Mouse (Mus musculus) intestine, postnatal 0 days (tissue): ENCODE results near the gene Wfdc15b. TPM values are rescaled to one million over a fixed set of nuclear protein-coding genes. Genes with fewer than 3 reads are reported as not detected.
"Not testable (repeated sequence)": the region's sequence is repeated elsewhere in the genome, so short reads cannot be mapped to it uniquely, and the experiment has no call there.

Experiments used
- ATAC-seq: fragments of 200-750 bp; cut with Nextera tagmentation; 2 replicates; pipeline ENCODE4 v1.8.0; 2017; ENCODE audit warnings: mild to moderate bottlenecking, moderate TSS enrichment, moderate library complexity
- H3K27ac ChIP-seq: fragments of 300-500 bp; sonication (generic); 2 replicates; pipeline ENCODE4 v1.5.1; 2014; ENCODE audit warnings: mild to moderate bottlenecking, low read depth, low read length, moderate library complexity
- H3K27me3 ChIP-seq: fragments of 300-500 bp; sonication (generic); replicated peaks from 2 replicates; pipeline ENCODE4 v1.6.1; 2014; ENCODE audit warnings: low read length, mixed read lengths; ENCODE audit not compliant: control insufficient read depth, insufficient read depth
- H3K36me3 ChIP-seq: fragments of 300-500 bp; sonication (generic); 2 replicates; pipeline ENCODE4 v1.6.1; 2014; ENCODE audit warnings: mild to moderate bottlenecking, moderate library complexity; ENCODE audit not compliant: control insufficient read depth, insufficient read depth
- H3K4me1 ChIP-seq: fragments of 300-500 bp; sonication (generic); replicated peaks from 2 replicates; pipeline ENCODE4 v1.6.1; 2014; ENCODE audit warnings: antibody characterized with exemption, low read length, mixed read lengths; ENCODE audit not compliant: control insufficient read depth, insufficient read depth
- H3K4me2 ChIP-seq: fragments of 300-500 bp; sonication (generic); replicated peaks from 2 replicates; pipeline ENCODE4 v1.6.1; 2014; ENCODE audit warnings: low read depth, mild to moderate bottlenecking, moderate library complexity
- H3K4me3 ChIP-seq: fragments of 300-500 bp; sonication (generic); 2 replicates; pipeline ENCODE4 v1.5.1; 2014; ENCODE audit warnings: low read depth, low read length
- H3K9ac ChIP-seq: fragments of 300-500 bp; sonication (generic); 2 replicates; pipeline ENCODE4 v1.6.1; 2014; ENCODE audit warnings: mild to moderate bottlenecking, low read depth, low read length
- H3K9me3 ChIP-seq: fragments of 300-500 bp; sonication (generic); 2 replicates; pipeline ENCODE4 v1.6.1; 2016; ENCODE audit warnings: mixed run types; ENCODE audit not compliant: control insufficient read depth
- CTCF ChIP-seq: sonication (generic); IDR thresholded peaks from 2 replicates; pipeline ENCODE4 v1.5.1; 2016; ENCODE audit warnings: low read depth, mild to moderate bottlenecking, control low read depth, antibody characterized with exemption, moderate library complexity
- WGBS: fragments of 180-500 bp; shearing (Covaris S2); extraction: QIAGEN DNeasy Blood & Tissue Kit; methylation state at CpG from one replicate; pipeline ENCODE4 v1.1.7; 2014; 5-methylcytosine and 5-hydroxymethylcytosine counted together
- polyA plus RNA-seq: library from polyadenylated mRNA; unstranded; fragments of >200 nt; fragmentation: Nextera tagmentation; extraction: Ambion mirVana; gene quantifications from 2 replicates; pipeline ENCODE4 v1.2.1, GENCODE M21; 2015

Gene Wfdc15b
- polyA plus RNA-seq, 1 experiment from 2014 or later, result 2.6 TPM

GRCm38 (mm10) chr2:164212711-164213110 is 8.7 kb downstream of the Wfdc15b start:
- H3K27ac ChIP-seq, result no peak overlapping the region
- H3K4me3 ChIP-seq, result no peak overlapping the region
- no peaks in the 10 kb centered on the region for H3K4me1 ChIP-seq
- WGBS, result 87% methylated on average over 5 of the region's 5 CpGs
- no peak for ATAC-seq
- H3K9ac ChIP-seq, result no peak overlapping the region
- no peaks in the 10 kb centered on the region for H3K36me3 ChIP-seq
- H3K9me3 ChIP-seq, result no peaks in the 10 kb centered on the region
- no peaks in the 10 kb centered on the region for H3K27me3 ChIP-seq
- TF ChIP-seq CTCF, result no peak
- H3K4me2 ChIP-seq, result no peak overlapping the region

GRCm38 (mm10) chr2:164210892-164211291 is 10.6 kb downstream of the Wfdc15b start:
- ATAC-seq, result no peak
- WGBS, result 90% methylated on average over 4 of the region's 4 CpGs

GRCm38 (mm10) chr2:164206676-164207075 is 14.8 kb downstream of the Wfdc15b start:
- Histone ChIP-seq H3K36me3 (no peaks in the 10 kb centered on the region), H3K4me2 (no peak overlapping the region), H3K27me3 (no peaks in the 10 kb centered on the region), H3K9me3 (no peaks in the 10 kb centered on the region), H3K9ac (no peak overlapping the region), H3K4me3 (no peak overlapping the region), H3K4me1 (no peaks in the 10 kb centered on the region), H3K27ac (no peak overlapping the region)
- no peak for ATAC-seq
- 64% methylated on average over 4 of the region's 4 CpGs for WGBS
- TF ChIP-seq CTCF, result no peak

More at GRCm38 (mm10) chr2:164210892-164211291, 10.6 kb downstream of the Wfdc15b start:
- no peak overlapping the region for H3K4me3 ChIP-seq
- H3K4me2 ChIP-seq, result no peak overlapping the region
- no peaks in the 10 kb centered on the region for H3K27me3 ChIP-seq
- H3K9ac ChIP-seq, result no peak overlapping the region
- no peaks in the 10 kb centered on the region for H3K9me3 ChIP-seq
- no peak overlapping the region for H3K27ac ChIP-seq
- no peaks in the 10 kb centered on the region for H3K36me3 ChIP-seq
- no peaks in the 10 kb centered on the region for H3K4me1 ChIP-seq
- no peak for TF ChIP-seq CTCF

GRCm38 (mm10) chr2:164206011-164206410 is 15.4 kb downstream of the Wfdc15b start:
- H3K9me3 ChIP-seq, H3K4me2 ChIP-seq, H3K4me3 ChIP-seq, ATAC-seq, H3K9ac ChIP-seq, H3K27me3 ChIP-seq, H3K27ac ChIP-seq, H3K36me3 ChIP-seq, H3K4me1 ChIP-seq: not testable (repeated sequence)
- 91% methylated on average over 10 of the region's 10 CpGs for WGBS

GRCm38 (mm10) chr2:164199626-164200327 is 21.7 kb downstream of the Wfdc15b start, which contains the start of gene Wfdc15a:
Gene Wfdc15a (minus strand): TSS chr2:164200130.
- H3K36me3 ChIP-seq, result no peaks in the 10 kb centered on the region
- H3K27me3 ChIP-seq, result no peaks in the 10 kb centered on the region
- H3K4me1 ChIP-seq, result no peaks in the 10 kb centered on the region
- ATAC-seq, result no peak
- H3K27ac ChIP-seq, result no peak within 1 kb of the TSS
- H3K4me3 ChIP-seq, result no peak within 1 kb of the TSS
- 83% methylated on average over 20 of the region's 20 CpGs for WGBS
- H3K9me3 ChIP-seq, result no peaks in the 10 kb centered on the region
- no peak for TF ChIP-seq CTCF
- H3K9ac ChIP-seq, result no peak within 1 kb of the TSS
- H3K4me2 ChIP-seq, result no peak within 1 kb of the TSS

GRCm38 (mm10) chr2:164196700-164196990 is 24.8 kb downstream of the Wfdc15b start:
- H3K36me3 ChIP-seq, result no peaks in the 10 kb centered on the region
- no peak overlapping the region for H3K9ac ChIP-seq
- TF ChIP-seq CTCF, result no peak
- WGBS, result 73% methylated on average over 5 of the region's 5 CpGs
- H3K4me3 ChIP-seq, result no peak overlapping the region
- H3K27me3 ChIP-seq, result no peaks in the 10 kb centered on the region
- H3K4me2 ChIP-seq, result no peak overlapping the region
- H3K4me1 ChIP-seq, result no peaks in the 10 kb centered on the region
- no peak overlapping the region for H3K27ac ChIP-seq
- H3K9me3 ChIP-seq, result no peaks in the 10 kb centered on the region
- no peak for ATAC-seq
